Mouse (Mus musculus): ENCODE data around the gene Pde11a. TPM values are rescaled to one million over a fixed set of nuclear protein-coding genes. Genes with fewer than 3 reads are reported as not detected.

The Pde11a gene
- total RNA-seq (2021), result under 1 TPM; 0.15 to 0.61 TPM
- long read RNA-seq, experiment 1, partial matches to known transcripts, result 0 of 2 reads
- long read RNA-seq, experiment 1, other reads (novel, unspliced or antisense), result 2 of 2 reads
- long read RNA-seq, experiment 2, result 0 reads

DNA sequence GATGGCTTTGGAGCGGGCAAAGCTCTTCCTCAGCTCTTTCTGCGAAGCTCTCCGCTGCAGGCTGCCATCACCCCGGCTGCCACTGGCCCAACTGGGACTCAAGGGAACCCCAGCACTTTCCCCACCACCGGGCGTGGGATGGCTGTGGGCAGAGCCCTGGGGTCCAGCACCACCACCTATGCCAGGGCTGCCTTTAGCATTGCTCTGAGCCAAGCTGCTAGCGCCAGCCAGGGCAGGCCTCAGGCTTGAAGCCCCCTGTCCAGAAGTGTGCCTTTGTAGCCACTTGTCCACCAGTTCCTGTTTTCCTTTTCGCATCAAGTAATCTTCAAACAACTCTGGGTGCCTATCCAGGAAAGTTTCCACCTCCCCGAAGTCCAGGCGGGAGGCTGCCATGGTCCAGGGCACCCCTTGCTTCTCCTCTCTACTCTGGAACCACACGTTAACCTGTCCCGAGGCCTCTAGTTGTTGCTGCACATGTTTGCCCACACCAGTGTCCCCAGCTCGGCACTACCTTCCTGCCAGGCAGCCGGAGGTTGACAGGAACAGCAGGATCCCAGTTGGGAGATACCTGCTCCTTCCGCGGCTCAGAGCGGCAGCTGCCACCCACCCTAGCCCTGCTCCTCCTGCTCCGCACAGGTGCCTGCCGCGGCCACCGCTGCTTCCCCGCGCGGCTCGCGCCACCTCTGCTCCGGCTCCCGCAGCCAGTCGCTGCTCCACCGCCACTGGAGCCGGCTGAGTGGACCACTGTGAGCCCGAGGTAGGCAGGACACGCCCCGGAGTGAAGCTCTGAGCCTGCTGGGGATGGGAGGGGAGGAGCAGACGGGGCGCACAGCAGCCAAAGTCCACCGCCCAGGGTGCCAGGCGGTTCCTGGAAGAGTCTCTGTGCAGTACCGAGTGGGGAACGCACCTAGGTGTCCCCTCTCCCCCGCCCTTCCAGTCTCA is at the start of gene Pde11a:
Gene Pde11a, minus strand, starts transcription at position 560 of the 942 bp plus-strand sequence.
- DNase-seq, result peak; percentile 56

DNA sequence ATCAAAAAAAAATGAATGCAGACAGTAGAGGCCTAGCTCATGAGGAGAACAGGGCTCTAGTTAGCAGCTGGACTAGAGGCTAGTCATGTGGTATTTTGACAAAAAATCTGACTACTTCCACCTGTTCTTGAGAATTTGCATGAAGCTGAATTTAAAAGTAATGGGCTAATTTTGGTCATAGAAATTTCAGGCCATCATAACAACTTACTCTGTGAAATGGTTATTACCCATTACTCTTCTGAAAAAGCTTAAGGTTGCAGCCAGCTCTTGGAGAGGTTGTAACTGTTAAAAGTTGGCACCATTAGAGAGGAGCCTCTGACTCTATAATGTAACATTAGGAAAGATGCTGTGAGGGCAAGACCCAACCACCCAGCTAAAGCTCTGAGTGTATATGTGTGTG is 48.0 kb upstream of the Pde11a start:
- no peak for DNase-seq

DNA sequence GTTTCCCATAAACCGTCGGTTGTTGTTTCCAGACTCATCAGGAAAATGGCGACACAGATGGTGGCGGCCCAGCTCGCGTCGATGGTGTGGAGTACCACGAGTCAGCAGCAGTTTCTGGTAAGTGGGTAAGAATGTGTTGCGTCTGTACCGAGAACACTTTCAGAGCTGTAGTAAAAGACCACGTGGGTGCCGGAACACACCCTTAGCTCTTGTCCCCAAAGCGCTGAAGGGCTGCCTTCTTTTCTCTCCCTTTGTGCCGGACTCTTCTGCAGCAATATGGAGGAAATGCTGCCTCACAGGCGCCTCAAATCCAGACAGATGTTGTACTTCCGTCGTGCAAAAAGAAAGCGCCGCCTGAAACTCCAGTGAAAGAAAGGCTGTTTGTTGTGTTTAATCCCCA is 40.1 kb upstream of the Pde11a start:
- DNase-seq, result no peak

DNA sequence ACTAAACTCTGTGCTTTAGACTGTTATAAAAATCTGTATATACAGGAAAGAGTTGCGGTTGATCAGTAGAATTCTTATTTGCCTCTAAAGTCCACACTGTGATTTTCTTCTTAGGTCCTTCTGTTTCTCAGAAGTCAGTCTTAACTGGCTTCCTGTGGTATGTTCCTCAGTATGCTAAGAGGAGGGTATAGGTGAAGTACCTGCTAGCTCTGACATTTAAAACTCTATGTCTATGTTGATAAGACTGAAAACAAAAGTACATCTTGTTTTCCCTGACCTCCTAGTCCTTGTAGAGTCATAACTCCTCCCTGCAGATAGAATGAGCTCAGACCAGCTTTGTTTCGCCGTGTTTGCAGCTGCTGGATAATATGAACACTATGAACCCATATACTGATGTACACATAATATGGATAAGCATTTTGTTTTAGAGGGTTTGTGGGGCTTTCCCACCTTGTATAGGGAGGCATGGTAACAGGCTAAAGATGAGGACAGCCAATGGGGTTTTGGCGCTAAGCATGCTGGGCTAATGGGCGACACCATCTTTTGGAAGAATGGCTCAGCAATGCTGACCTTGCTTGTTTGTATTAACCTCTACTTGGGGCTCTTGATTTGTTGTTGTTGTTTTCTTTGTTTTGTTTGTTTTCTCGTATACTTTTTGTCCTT is 36.1 kb upstream of the Pde11a start:
- no peak for DNase-seq

DNA sequence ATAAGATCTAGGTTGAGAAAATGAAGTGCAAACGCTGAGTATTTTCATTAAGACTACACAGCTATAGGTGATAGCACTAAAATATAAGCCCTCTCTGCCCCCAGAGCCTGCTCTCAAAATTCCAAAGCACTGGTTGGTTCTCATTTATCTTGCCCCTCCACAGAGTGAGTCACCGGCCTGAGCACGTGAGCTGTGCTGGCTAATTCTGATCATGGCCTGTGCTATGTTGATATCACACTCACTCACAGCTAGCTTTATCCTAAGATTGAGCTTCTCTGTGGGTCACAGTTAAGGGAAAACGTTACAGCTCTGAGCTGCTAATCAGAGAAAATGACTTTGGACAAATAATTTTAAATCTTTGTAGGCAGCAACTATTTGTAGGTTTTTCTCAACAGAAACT is 33.7 kb upstream of the Pde11a start:
- DNase-seq, result peak; percentile 38

DNA sequence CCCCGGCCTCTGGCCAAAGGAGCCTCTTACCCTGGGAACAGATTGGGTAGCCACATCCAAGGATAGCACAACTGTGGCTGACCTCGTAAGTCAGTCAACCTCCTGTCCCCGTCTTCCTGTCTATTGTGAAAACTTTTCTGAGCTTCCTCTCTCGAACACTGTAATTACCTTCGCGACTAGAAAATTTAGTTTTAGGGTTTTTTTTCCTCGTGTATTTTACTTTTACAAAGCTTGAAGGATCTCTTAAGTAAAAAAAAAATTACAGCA is 32.0 kb upstream of the Pde11a start:
- DNase-seq, result peak; percentile 27

DNA sequence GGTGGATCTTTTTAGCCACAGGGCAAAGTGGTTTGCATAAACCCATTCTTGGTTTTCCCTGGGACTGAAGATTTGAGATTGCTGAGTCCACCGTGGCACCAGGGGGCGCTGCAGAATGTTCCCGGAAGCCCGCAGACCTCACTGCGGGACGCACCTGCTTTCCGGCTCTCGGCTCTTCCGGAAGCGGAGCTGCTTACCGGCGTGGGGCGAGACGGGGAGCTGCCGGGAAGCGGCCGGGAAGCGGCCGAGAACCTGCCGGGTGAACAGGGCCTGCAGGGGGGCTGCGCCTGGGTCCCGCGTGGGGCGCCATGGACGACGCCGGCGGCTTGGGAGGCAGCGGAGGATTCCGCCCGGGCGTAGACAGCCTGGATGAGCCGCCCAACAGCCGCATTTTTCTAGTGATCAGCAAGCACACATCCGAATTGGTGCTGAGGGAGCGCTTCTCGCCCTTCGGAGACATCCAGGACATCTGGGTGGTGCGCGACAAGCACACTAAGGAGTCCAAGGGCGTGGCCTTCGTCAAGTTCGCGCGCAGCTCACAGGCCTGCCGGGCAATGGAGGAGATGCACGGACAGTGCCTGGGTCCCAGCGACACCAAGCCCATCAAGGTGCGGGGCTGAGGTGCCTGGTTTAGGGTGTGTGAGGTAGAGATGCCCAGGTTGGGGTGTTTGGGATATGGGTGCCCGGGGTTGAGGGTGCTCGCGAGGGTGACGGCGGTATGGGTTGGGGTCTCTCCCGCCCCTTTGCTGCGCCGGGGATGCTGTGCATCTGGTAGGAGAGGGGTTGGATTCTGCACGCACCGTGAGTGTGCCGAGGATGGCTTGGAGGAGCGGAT is 31.5 kb upstream of the Pde11a start, which contains the start of gene Rbm45:
Gene Rbm45, plus strand, starts transcription at position 164 of the 835 bp plus-strand sequence.
- DNase-seq, result peak; percentile 93

DNA sequence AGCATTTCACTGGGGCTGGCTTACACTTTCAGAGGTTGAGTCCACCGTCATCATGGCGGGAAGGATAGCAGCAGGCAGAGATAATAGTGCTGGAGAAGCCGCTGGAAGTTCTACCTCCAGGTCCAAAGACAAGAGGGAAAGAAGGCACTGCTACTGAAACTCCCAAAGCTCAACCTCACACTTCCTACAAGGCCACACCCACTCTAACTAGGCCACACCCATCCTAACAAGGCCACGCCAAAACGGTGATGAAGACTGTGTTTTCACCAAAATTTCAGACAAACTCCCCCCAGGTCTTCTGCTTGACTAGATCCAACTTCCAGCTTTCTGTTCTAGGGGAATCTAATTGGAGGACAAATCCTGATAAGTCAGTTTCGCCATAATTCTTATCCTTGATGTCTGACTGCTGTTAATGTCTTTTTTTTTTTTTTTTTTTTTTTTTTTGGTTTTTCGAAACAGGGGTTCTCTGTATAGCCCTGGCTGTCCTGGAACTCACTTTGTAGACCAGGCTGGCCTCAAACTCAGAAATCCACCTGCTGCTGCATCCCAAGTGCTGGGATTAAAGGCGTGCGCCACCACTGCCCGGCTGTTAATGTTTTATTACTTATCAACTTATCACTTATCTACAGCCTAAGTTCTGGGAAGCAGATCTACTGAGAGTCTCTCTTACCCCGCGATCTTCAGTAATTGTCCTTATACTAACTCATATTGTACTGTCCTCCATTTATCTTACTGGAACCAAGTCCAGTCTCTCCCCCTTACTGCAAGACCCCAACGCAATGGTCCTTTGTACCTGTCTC is 30.5 kb upstream of the Pde11a start:
- no peak for DNase-seq

DNA sequence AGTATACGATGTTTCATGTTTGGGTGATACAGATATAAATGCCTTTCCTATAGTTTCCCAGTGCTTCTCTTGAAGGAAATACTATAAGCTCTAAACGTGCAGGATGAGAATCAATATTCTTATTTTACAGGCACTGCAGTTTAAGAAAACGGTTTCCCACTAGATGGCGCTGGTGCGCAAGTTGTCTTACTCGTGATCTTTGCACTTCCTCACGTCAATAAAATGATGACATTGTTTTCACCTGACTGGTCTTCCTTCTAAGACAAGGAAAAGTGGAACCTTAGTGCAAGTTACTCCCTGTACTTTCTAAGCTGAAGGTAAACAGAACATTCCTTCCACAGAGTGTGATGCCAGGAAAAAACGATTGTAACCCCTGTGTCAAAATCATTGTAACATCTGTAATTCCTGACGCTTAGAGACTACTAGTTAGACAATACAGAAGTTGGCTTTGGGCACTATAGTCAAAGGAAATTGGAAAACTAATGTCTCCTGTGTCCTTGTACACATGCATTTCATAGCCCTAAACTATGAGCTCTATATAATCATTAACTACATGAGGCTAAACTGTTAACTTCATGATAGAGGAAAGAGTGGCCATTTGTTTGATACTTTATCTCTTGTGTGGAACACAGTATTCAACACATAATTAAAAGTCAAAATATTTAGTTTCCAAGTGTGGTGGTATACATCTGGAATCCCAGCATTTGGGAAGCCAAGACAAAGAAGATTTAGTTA is 28.8 kb upstream of the Pde11a start:
- peak; percentile 89 for DNase-seq

DNA sequence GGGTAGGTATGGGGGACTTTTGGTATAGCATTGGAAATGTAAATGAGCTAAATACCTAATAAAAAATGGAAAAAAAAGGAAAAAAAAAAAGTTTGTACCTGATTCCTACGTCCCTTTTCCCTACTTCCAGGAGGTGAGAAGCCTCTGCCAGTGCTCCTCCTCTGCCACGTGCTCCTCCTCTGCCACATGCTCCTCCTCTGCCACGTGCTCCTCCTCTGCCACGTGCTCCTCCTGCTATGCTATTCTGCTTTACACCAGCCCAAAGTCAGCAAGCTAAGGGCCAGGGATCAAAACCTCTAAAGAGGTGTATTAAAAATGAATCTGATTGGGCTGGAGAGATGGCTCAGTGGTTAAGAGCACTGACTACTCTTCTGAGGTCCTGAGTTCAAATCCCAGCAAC is 27.2 kb upstream of the Pde11a start:
- DNase-seq, result no peak

DNA sequence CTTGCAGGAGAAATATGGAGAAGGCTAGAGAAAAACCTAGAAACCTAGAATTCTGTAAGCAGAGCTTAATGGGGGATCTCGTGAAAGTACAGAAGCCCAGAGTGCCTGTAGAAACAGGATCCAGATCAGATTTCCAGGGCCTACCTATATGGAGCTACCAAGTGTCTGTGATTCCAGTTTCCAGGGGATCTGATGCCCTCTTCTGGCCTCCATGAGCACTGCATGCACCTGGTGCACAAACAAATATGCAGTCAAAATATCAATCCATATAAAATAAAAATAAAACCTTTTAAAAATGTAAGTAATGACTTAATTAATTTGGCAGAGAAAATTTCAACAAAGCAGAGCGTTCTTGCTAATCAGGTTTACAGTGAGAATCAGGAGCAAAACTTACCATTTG is 23.5 kb upstream of the Pde11a start:
- DNase-seq, result peak; percentile 35

DNA sequence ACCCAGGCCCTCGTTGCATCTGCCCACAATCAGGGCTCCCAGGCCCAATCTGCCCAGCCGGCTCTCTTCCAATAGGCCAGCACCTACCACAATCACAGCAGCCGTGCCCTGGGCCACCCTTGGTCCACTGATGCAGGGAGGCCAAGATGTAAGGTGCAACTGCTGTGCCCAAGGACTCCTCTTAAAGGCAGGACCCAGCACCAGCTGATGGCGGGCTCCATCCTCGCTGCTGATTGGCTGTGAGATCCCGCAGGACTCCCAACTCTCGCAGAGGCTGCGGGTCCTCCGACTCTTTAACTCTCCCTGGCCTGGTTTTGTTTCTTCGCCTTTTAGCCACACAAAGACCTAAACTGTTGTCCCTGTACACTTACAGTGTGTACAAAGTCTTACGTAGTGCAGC is 21.7 kb upstream of the Pde11a start, which contains the start of gene Cyct:
Gene Cyct, minus strand, starts transcription at position 225 of the 400 bp plus-strand sequence.
- no peak for DNase-seq

DNA sequence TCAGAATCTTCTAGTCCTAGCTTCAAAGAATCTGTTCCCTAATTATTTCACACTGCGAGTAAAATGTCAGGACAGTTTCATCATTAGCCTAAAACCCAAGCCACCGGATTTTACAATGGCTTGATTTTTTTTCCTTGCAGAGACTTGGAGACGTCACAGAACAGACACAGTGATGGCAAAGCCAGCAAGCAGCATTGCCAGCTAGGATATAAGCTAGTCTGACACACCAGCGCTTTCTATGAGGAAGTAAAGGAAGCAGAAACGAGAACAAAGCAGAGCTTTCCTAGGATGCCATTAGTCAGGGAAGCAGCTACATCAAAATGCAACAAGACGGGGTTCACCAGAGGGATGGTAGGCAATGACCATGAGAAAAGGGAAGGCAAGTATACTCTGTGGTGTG is 9.3 kb upstream of the Pde11a start:
- DNase-seq, result no peak

DNA sequence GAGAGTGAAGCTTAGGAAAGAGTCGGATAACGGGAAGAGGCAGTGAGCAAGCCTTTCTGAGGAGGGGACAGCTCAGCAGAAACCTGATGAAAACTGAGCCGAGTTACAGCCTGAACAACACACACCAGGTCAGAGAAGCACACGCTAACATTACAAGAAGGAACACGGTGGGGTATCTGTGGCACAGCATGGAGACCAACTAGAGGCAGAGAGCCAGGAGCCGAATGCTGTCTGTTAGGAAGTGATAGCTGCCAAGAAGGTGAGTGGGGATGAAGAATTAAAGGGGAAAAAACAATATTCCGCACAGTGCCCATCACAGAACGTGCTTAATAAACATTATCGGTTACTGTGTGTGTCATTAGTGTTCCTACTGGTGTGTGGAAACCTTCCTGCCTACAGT is 3.6 kb upstream of the Pde11a start:
- no peak for DNase-seq

DNA sequence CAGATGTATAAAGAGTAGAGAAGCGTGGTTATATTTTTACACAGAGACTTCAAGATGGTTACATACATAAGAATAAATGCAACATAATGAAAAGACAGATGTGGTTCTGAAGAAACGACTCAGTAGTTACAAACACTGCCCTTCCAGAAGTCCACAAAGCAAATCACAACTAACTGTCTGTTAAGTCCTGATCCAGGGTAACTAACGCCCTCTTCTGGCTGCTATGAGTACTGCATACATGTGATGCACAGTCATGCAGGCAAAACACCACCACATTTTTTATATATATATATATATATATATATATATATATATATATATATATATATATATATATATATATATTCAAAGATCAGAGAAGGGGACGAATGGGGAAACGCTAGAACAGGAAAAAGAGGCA is 4.0 kb downstream of the Pde11a start:
- DNase-seq, result peak; percentile 8

DNA sequence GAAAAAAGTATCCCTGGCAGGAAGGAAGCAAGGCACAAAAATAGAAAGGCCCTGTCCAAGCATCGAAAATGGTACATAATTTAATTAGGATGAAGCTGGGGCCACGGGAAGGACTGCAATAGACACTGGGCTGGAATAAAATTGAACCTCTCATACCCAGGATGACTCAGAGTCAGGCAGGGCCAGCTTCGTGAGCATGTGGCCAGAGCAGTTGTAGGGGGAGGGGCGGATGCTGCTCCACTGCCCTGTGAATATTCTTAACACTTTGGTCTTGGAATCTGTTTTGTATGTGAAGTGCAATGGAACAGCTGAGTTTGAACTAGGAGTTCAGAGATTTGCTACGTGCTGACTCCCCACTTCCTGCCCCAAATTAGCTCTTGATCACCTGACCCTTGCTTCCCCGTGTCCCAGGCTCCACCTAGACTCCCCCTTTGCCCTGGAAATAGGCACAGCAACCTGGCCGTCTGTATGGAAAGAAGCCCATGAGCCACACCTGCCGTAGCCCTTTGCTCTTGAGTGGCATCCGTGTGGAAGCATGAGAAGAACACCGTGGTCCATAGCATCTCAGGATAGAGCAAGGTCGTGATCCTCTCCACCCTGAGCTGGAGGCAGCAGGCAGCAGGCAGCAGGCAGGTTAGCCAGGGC is 6.3 kb downstream of the Pde11a start:
- no peak for DNase-seq

DNA sequence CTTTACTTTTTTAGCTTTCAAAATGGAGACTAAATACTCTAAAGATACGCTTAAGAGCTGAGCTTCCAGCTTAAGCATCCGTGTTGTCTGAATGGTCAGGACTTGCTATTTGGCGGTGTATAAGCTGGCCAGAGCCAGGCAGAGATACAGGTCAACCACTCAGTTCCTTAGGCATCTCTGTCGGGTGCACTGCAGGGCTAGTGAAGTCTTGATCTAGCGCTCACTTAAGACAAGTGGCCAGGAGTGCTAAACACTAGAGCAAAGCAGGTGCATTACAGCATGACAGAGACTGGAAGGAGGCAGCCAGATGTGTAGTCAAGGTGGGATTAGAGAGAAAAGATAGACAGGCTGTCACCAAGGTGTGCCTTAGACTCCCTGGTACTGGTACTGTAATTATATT is 8.5 kb downstream of the Pde11a start:
- DNase-seq, result no peak

DNA sequence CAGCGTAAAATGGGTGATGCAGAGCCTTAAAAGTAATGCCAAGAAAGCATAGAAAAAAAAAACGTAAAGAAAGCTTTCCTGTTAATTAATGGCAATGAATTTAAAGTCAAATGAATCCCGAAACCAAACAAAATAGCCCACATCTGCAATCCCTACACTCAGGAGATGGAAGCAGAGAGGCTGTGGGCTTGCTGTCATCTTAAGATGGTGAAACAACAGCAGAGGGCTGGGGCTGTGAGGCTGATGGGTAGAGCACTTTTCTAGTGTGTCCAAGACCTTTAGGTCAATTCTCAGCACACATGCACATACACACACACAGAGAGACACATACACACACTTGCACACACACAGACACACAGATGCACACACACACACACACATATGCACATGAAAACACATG is 12.4 kb downstream of the Pde11a start:
- no peak for DNase-seq

DNA sequence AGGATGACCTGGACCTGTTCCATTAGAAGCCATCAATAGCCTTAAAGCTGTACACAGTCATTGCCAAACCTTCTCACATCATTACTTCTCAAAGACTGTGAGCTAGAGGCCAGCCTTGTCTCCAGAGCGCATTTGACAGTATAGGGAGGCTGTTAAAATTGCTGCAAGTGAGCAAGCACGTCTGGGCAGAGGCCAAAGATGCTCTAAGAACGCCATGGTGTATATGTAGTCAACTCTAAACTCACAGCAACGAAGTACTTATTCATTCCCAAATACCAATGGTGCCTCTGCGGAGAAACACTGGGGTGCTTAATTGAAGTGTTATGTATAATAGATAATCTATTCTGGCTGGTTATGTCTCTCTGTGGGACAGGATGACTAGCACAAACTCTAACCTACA is 14.1 kb downstream of the Pde11a start:
- DNase-seq, result no peak

DNA sequence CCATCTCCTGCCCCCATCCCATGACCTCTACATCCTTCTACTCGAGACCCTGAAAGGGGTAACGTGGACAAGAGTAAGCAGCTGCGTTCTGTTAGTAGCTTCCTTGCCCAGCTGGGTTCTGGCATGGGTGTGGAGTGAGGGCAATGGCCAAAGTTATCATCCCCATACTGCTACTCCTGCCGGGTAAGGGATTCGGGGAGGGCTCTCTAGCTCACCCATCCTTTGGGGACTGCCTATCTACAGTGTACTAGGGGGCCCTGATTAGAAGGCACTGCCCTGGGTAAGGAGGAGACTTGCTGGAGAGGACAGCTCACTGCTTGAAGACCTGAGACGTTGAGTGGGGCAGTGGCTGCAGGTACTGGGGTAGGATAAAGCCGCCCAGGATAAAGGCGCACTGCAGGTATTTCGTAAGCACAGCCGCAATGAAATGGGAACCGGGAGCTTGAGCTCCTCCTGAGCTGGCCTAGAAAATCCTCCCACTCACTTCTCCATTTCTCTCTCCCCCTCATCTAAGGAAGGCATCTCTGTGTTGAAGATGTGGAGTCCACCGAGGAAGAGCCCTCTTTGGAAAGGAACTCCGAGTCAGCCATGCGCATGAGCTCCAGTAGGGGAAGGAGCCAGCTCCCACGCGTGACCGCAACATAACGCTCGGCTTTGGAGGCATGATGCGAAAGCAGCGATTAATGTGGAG is 15.2 kb downstream of the Pde11a start:
- DNase-seq, result no peak
